8 mouse cellular contexts compared by ENCODE assay signal in genomic region chr6:125097346-125097689, GRCm38 (mm10). TPM values are rescaled to one million over a fixed set of nuclear protein-coding genes. Genes with fewer than 3 reads are reported as not detected.
A peak's percentile ranks its signal among the peaks of the same experiment; 100 is the strongest.
DNase-seq lines count a peak whose midpoint lies in the region; ATAC-seq and TF ChIP-seq lines count a peak whose summit lies in the region.

No protein-coding gene starts in this region.

- no peaks in the 10 kb centered on the region for H3K9me3 ChIP-seq in heart, postnatal 0 days (replicated peaks; ENCODE audit: control insufficient read depth, low read length)
- no peaks in the 10 kb centered on the region for H3K9me3 ChIP-seq in hindbrain, embryonic 14.5 days (ENCODE audit: control insufficient read depth, low read length)
- H3K9me3 ChIP-seq in midbrain, embryonic 16.5 days (replicated peaks; ENCODE audit: control insufficient read depth, low read length, poor library complexity, severe bottlenecking): no peaks in the 10 kb centered on the region

- no peak for TF ChIP-seq CTCF in heart, postnatal 0 days (IDR thresholded peaks at IDR 0.05; ENCODE audit: low read depth)
- TF ChIP-seq CTCF in C2C12 (IDR thresholded peaks at IDR 0.05; ENCODE audit: control insufficient read depth, insufficient read depth, insufficient read length): no peak

- no peaks in the 10 kb centered on the region for H3K27me3 ChIP-seq in heart, postnatal 0 days (ENCODE audit: control insufficient read depth, insufficient read depth, low read length)
- H3K27me3 ChIP-seq in C2C12 (ENCODE audit: control insufficient read depth, insufficient read depth, insufficient read length): no peaks in the 10 kb centered on the region
- H3K27me3 ChIP-seq in hindbrain, embryonic 14.5 days (ENCODE audit: control insufficient read depth, insufficient read depth, low read length): no peaks in the 10 kb centered on the region
- H3K27me3 ChIP-seq in midbrain, embryonic 16.5 days (ENCODE audit: control insufficient read depth, insufficient read depth, low read depth, low read length): no peaks in the 10 kb centered on the region

- DNase-seq in heart, postnatal 0 days (ENCODE audit: low spot score): no peak
- DNase-seq in heart, adult 8-10 months (ENCODE audit: low spot score): no peak
- DNase-seq in adipocyte (ENCODE audit: low spot score): peak; percentile 40
- DNase-seq in hindbrain, embryonic 14.5 days (ENCODE audit: low spot score): no peak
- no peak for DNase-seq in spleen, adult 12 weeks (ENCODE audit: low spot score)
- no peak for DNase-seq in thymus, postnatal 14 days

- peak; percentile 2; the same call in 1 of the 2 replicates for ATAC-seq in heart, postnatal 0 days (ENCODE audit: insufficient read depth, low read depth)
- ATAC-seq in hindbrain, embryonic 14.5 days (ENCODE audit: low FRiP score): no peak; the same call in 1 of the 2 replicates
- peak; percentile 18 for ATAC-seq in midbrain, embryonic 16.5 days

- peaks cover 38% of the 10 kb centered on the region for H3K36me3 ChIP-seq in heart, postnatal 0 days (replicated peaks; ENCODE audit: control insufficient read depth, insufficient read depth, low read length)
- peaks cover 38% of the 10 kb centered on the region for H3K36me3 ChIP-seq in C2C12 (ENCODE audit: control insufficient read depth, insufficient read depth)
- H3K36me3 ChIP-seq in hindbrain, embryonic 14.5 days (replicated peaks; ENCODE audit: control insufficient read depth, insufficient read depth): peaks cover 42% of the 10 kb centered on the region
- peaks cover 14% of the 10 kb centered on the region for H3K36me3 ChIP-seq in midbrain, embryonic 16.5 days (ENCODE audit: control insufficient read depth, insufficient read depth, low read length)

- WGBS in heart, postnatal 0 days: under 1% methylated on average over 12 of the region's 12 CpGs
- WGBS in hindbrain, embryonic 14.5 days: under 1% methylated on average over 12 of the region's 12 CpGs
- under 1% methylated on average over 12 of the region's 12 CpGs for WGBS in midbrain, embryonic 16.5 days

- peaks cover 31% of the 10 kb centered on the region for H3K4me1 ChIP-seq in heart, postnatal 0 days (ENCODE audit: control insufficient read depth, insufficient read depth)
- peaks cover 33% of the 10 kb centered on the region for H3K4me1 ChIP-seq in hindbrain, embryonic 14.5 days (replicated peaks; ENCODE audit: control insufficient read depth, insufficient read depth, low read length)
- peaks cover 29% of the 10 kb centered on the region for H3K4me1 ChIP-seq in midbrain, embryonic 16.5 days (ENCODE audit: control insufficient read depth, insufficient read depth, low read length)

- peak overlapping the region; percentile 97 for H3K27ac ChIP-seq in heart, postnatal 0 days (ENCODE audit: low read depth)
- H3K27ac ChIP-seq in hindbrain, embryonic 14.5 days: peak overlapping the region; percentile 96
- peak overlapping the region; percentile 92 for H3K27ac ChIP-seq in midbrain, embryonic 16.5 days (ENCODE audit: low read length)

- TF ChIP-seq EP300 in heart, postnatal 0 days (IDR thresholded peaks at IDR 0.05; ENCODE audit: low read depth): no peak

- H3K79me3 ChIP-seq in C2C12 (ENCODE audit: low read depth): peaks cover 47% of the 10 kb centered on the region

- H3K9ac ChIP-seq in heart, postnatal 0 days (replicated peaks; ENCODE audit: low read depth, low read length): peak overlapping the region; percentile 92
- peak overlapping the region; percentile 92 for H3K9ac ChIP-seq in hindbrain, embryonic 14.5 days
- H3K9ac ChIP-seq in midbrain, embryonic 16.5 days (ENCODE audit: low read depth, low read length): peak overlapping the region; percentile 73

- H3K79me2 ChIP-seq in C2C12 (ENCODE audit: control insufficient read depth, insufficient read depth): peaks cover 60% of the 10 kb centered on the region

- H3K4me3 ChIP-seq in heart, postnatal 0 days (ENCODE audit: low read depth, low read length): peak overlapping the region; percentile 75
- peak overlapping the region; percentile 92 for H3K4me3 ChIP-seq in C2C12 (ENCODE audit: insufficient read depth, poor library complexity, severe bottlenecking)
- peak overlapping the region; percentile 84 for H3K4me3 ChIP-seq in hindbrain, embryonic 14.5 days (replicated peaks; ENCODE audit: low read length)
- peak overlapping the region; percentile 94 for H3K4me3 ChIP-seq in midbrain, embryonic 16.5 days (ENCODE audit: low read depth, low read length)

- peak overlapping the region; percentile 83 for H3ac ChIP-seq in C2C12 (ENCODE audit: control insufficient read depth, insufficient read length, low read depth)

- peak overlapping the region; percentile 97 for H3K4me2 ChIP-seq in heart, postnatal 0 days (ENCODE audit: low read depth, low read length)
- peak overlapping the region; percentile 81 for H3K4me2 ChIP-seq in hindbrain, embryonic 14.5 days (replicated peaks)
- peak overlapping the region; percentile 70 for H3K4me2 ChIP-seq in midbrain, embryonic 16.5 days (ENCODE audit: low read length)

TF ChIP-seq in C2C12, 6 proteins besides CTCF, POLR2A, EP300 and RAD21:
- TF ChIP-seq USF1 (IDR thresholded peaks at IDR 0.05; ENCODE audit: low read depth) (no peak), CEBPB (IDR thresholded peaks at IDR 0.05; ENCODE audit: low read depth) (no peak), MYOD1 (IDR thresholded peaks at IDR 0.05; ENCODE audit: control insufficient read depth, insufficient read length, low read depth) (no peak), MAX (IDR thresholded peaks at IDR 0.05) (no peak), FOSL1 (IDR thresholded peaks at IDR 0.05; ENCODE audit: insufficient read depth, low read length, poor library complexity, severe bottlenecking) (no peak), MYOG (IDR thresholded peaks at IDR 0.05; ENCODE audit: control insufficient read depth, extremely low read depth, insufficient read length) (no peak)

RNA-seq across cellular contexts. Expression of gene Chd4, which starts 1.5 kb away (rescaled TPM):
- 82.2 and 98.0 TPM in 2 replicates for total RNA-seq in heart, postnatal 0 days (2014; rRNA removed; ENCODE audit: low replicate concordance)
- polyA plus RNA-seq in heart, postnatal 0 days (2015; fragmentation: Nextera tagmentation; extraction: Ambion mirVana): 55.5 and 58.1 TPM in 2 replicates
- 100 to 1,000 TPM; 100 to 126 (median 113) TPM for total RNA-seq in heart, adult 8-10 months (2022)
- 99.7 TPM for polyA plus RNA-seq in C2C12 (2012; fragmentation: generic; extraction: Trizol)
- 68.5 and 78.0 TPM in 2 replicates for polyA plus RNA-seq in hindbrain, embryonic 14.5 days (2014; fragmentation: Nextera tagmentation; extraction: Ambion mirVana)
- 59.7 and 74.3 TPM in 2 replicates for polyA plus RNA-seq in midbrain, embryonic 16.5 days (2015; fragmentation: Nextera tagmentation; extraction: Ambion mirVana)

RNA-seq across cellular contexts. Expression of gene Lpar5, which starts 29.6 kb away (rescaled TPM):
- not detected in 2 replicates for total RNA-seq in heart, postnatal 0 days (2014; rRNA removed; ENCODE audit: low replicate concordance)
- 0.12 TPM in 1 of 2 replicates, not detected in the other for polyA plus RNA-seq in heart, postnatal 0 days (2015; fragmentation: Nextera tagmentation; extraction: Ambion mirVana)
- 1 to 10 TPM in 1 of 4 experiments, not detected in 3; 1.6 TPM for total RNA-seq in heart, adult 8-10 months (2022)
- polyA plus RNA-seq in C2C12 (2012; fragmentation: generic; extraction: Trizol): not detected
- polyA plus RNA-seq in hindbrain, embryonic 14.5 days (2014; fragmentation: Nextera tagmentation; extraction: Ambion mirVana): 0.50 and 0.51 TPM in 2 replicates
- 0.45 and 0.60 TPM in 2 replicates for polyA plus RNA-seq in midbrain, embryonic 16.5 days (2015; fragmentation: Nextera tagmentation; extraction: Ambion mirVana)

RNA-seq across cellular contexts. Expression of gene Nop2, which starts 34.4 kb away (rescaled TPM):
- 21.4 and 22.9 TPM in 2 replicates for total RNA-seq in heart, postnatal 0 days (2014; rRNA removed; ENCODE audit: low replicate concordance)
- polyA plus RNA-seq in heart, postnatal 0 days (2015; fragmentation: Nextera tagmentation; extraction: Ambion mirVana): 20.6 and 25.3 TPM in 2 replicates
- 10 to 100 TPM; 16.5 to 21.5 (median 20.3) TPM for total RNA-seq in heart, adult 8-10 months (2022)
- 132 TPM for polyA plus RNA-seq in C2C12 (2012; fragmentation: generic; extraction: Trizol)
- polyA plus RNA-seq in hindbrain, embryonic 14.5 days (2014; fragmentation: Nextera tagmentation; extraction: Ambion mirVana): 40.3 and 48.4 TPM in 2 replicates
- 49.2 and 49.3 TPM in 2 replicates for polyA plus RNA-seq in midbrain, embryonic 16.5 days (2015; fragmentation: Nextera tagmentation; extraction: Ambion mirVana)

RNA-seq across cellular contexts. Expression of gene Iffo1, which starts 47.7 kb away (rescaled TPM):
- total RNA-seq in heart, postnatal 0 days (2014; rRNA removed; ENCODE audit: low replicate concordance): 10.6 and 41.9 TPM in 2 replicates
- polyA plus RNA-seq in heart, postnatal 0 days (2015; fragmentation: Nextera tagmentation; extraction: Ambion mirVana): 10.5 and 12.3 TPM in 2 replicates
- 10 to 100 TPM in 2 of 4 experiments, 1 to 10 TPM in 2; 5.2 to 11.9 (median 9.4) TPM for total RNA-seq in heart, adult 8-10 months (2022)
- 18.4 TPM for polyA plus RNA-seq in C2C12 (2012; fragmentation: generic; extraction: Trizol)
- polyA plus RNA-seq in hindbrain, embryonic 14.5 days (2014; fragmentation: Nextera tagmentation; extraction: Ambion mirVana): 18.2 and 19.0 TPM in 2 replicates
- polyA plus RNA-seq in midbrain, embryonic 16.5 days (2015; fragmentation: Nextera tagmentation; extraction: Ambion mirVana): 21.1 and 21.2 TPM in 2 replicates

RNA-seq across cellular contexts. Expression of gene Acrbp, which starts 47.8 kb away (rescaled TPM):
- total RNA-seq in heart, postnatal 0 days (2014; rRNA removed; ENCODE audit: low replicate concordance): 2.6 and 6.0 TPM in 2 replicates
- polyA plus RNA-seq in heart, postnatal 0 days (2015; fragmentation: Nextera tagmentation; extraction: Ambion mirVana): 2.2 and 2.7 TPM in 2 replicates
- 1 to 10 TPM; 1.5 to 2.6 (median 2.2) TPM for total RNA-seq in heart, adult 8-10 months (2022)
- 0.91 TPM for polyA plus RNA-seq in C2C12 (2012; fragmentation: generic; extraction: Trizol)
- polyA plus RNA-seq in hindbrain, embryonic 14.5 days (2014; fragmentation: Nextera tagmentation; extraction: Ambion mirVana): 17.1 and 18.7 TPM in 2 replicates
- 18.0 and 18.3 TPM in 2 replicates for polyA plus RNA-seq in midbrain, embryonic 16.5 days (2015; fragmentation: Nextera tagmentation; extraction: Ambion mirVana)
